Mouse (Mus musculus) limb, embryonic 15.5 days (tissue): Measurements from ENCODE around the gene Gypa. TPM values are rescaled to one million over a fixed set of nuclear protein-coding genes. Genes with fewer than 3 reads are reported as not detected.

Source experiments
- ATAC-seq: fragments of 200-750 bp; cut with Nextera tagmentation; 2 replicates; pipeline ENCODE4 v1.8.0; 2017; ENCODE audit warnings: low read depth, moderate TSS enrichment; ENCODE audit not compliant: insufficient number of reproducible peaks, low FRiP score, low TSS enrichment
- H3K27ac ChIP-seq: fragments of 300-500 bp; sonication (generic); 2 replicates; pipeline ENCODE4 v1.5.1; 2015; ENCODE audit warnings: moderate library complexity, mild to moderate bottlenecking, inconsistent platforms
- H3K27me3 ChIP-seq: fragments of 300-500 bp; sonication (generic); 2 replicates; pipeline ENCODE4 v1.6.1; 2015; ENCODE audit warnings: inconsistent platforms
- H3K36me3 ChIP-seq: fragments of 300-500 bp; sonication (generic); 2 replicates; pipeline ENCODE4 v1.6.1; 2015; ENCODE audit warnings: inconsistent platforms
- H3K4me1 ChIP-seq: fragments of 300-500 bp; sonication (generic); 2 replicates; pipeline ENCODE4 v1.6.1; 2015; ENCODE audit warnings: inconsistent platforms
- H3K4me2 ChIP-seq: fragments of 300-500 bp; sonication (generic); 2 replicates; pipeline ENCODE4 v1.6.1; 2015; ENCODE audit warnings: mild to moderate bottlenecking, inconsistent platforms
- H3K4me3 ChIP-seq: fragments of 300-500 bp; sonication (generic); 2 replicates; pipeline ENCODE4 v1.5.1; 2015; ENCODE audit warnings: mild to moderate bottlenecking, inconsistent platforms
- H3K9ac ChIP-seq: fragments of 300-500 bp; sonication (generic); 2 replicates; pipeline ENCODE4 v1.6.1; 2015; ENCODE audit warnings: inconsistent platforms
- H3K9me3 ChIP-seq: fragments of 300-500 bp; sonication (generic); 2 replicates; pipeline ENCODE4 v1.6.1; 2016; ENCODE audit warnings: inconsistent platforms
- WGBS: fragments of 180-500 bp; shearing (Covaris S2); methylation state at CpG from one replicate; pipeline ENCODE4 v1.1.7; 2015; 5-methylcytosine and 5-hydroxymethylcytosine counted together
- polyA plus RNA-seq: library from polyadenylated mRNA; unstranded; fragments of >200 nt; fragmentation: Nextera tagmentation; extraction: Ambion mirVana; gene quantifications from 2 replicates; pipeline ENCODE4 v1.2.1, GENCODE M21; 2015

The Gypa gene
- polyA plus RNA-seq, 1 experiment from 2014 or later = 9.4 TPM

DNA sequence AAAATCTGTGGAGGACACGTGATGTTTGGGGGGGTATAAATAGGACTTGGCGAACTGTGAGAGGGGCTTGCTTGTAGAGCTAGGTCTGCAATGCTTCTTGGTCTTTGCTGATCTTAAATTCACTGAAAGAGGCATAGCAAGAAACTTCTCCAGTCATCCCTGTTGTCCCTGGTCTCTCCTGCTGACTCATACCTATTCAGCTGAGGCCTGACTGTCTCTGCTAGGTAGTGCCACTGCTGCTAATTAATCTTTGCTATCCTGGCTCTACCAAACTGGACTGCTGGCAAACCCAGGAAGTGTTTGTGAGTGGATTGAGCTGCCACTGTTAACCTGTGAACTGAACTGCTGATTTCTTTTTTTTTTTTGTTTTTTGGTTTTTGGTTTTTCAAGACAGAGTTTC lies 61.4 kb downstream of the Gypa start:
- Histone ChIP-seq H3K27me3 (no peaks in the 10 kb centered on the region), H3K9ac (no peak overlapping the region), H3K36me3 (no peaks in the 10 kb centered on the region), H3K4me2 (no peak overlapping the region), H3K27ac (no peak overlapping the region), H3K4me3 (no peak overlapping the region), H3K9me3 (no peaks in the 10 kb centered on the region), H3K4me1 (no peaks in the 10 kb centered on the region)
- WGBS = 85% methylated on average over 2 of the region's 2 CpGs
- ATAC-seq = no peak

Other genes with a start within 250 kb of the Gypa start
- gene Frem3, start 117.3 kb downstream of the Gypa start, polyA plus RNA-seq = 0.05 TPM in 1 of 2 replicates, not detected in the other
- gene Smarca5, start 245.7 kb downstream of the Gypa start, polyA plus RNA-seq = 50.3 and 63.6 TPM in 2 replicates